Mouse (Mus musculus) monocyte, adult 2 months (primary cell): ENCODE data around the gene Elf2.
"Not testable (repeated sequence)": the region's sequence is repeated elsewhere in the genome, so short reads cannot be mapped to it uniquely, and the experiment has no call there.

Source experiments
- DNase-seq, 2 experiments: peaks; one replicate each; pipeline ENCODE4 v3.0.0; 2022; ENCODE audit warnings: low spot score in 2 of 2, low read depth in 1 of 2

Gene Elf2

GRCm38 (mm10) chr3:51333234-51333889 lies 7.1 kb downstream of the Elf2 start:
- DNase-seq, result peak in 1 of 2 experiments; percentile 60

GRCm38 (mm10) chr3:51330086-51330485 lies 10.4 kb downstream of the Elf2 start:
- DNase-seq, result no peak

- no peak for DNase-seq
These were observed 11.9 kb downstream of the Elf2 start for GRCm38 (mm10) chr3:51328546-51328945.

DNA sequence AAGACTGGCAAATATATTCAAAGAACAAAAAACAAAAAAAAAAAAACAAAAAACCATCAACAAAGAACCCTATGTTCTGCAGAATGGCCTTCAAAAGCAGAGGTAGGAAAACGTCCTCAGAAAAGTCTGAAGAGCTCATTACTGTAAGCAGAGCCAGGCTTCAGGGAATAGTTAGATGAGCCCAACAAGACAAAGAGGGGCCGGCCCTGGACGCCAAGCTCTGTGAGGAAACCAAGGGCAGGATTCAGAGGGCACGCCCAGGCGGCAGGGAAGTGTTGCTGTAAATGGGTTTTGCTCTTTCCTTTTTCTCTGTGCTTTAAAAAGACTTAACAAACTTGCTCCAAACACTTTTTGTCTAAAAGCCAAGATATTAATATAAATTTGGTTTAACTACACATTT lies 12.6 kb downstream of the Elf2 start:
- DNase-seq, result no peak

DNA sequence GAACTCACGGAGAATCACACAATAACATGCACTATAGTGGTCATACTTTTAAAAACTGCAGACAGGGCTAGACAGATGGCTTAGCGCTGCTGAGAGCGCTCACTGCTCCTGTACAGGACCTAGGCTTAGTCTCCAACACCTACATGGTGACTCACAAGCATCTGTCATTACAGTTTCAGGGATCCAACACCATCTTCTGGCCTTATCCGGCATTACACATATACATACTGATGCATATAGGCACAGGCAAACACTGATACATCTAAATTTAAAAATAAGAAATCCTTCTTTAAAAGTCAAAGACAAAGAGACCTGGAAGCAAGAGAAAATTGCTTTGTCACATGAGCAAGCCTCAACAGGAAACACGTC lies 13.1 kb downstream of the Elf2 start:
- DNase-seq, result no peak

GRCm38 (mm10) chr3:51326664-51327428 lies 13.6 kb downstream of the Elf2 start:
- DNase-seq, result peak in 1 of 2 experiments; percentile 16

GRCm38 (mm10) chr3:51325475-51325874 lies 15.0 kb downstream of the Elf2 start:
- no peak for DNase-seq

DNA sequence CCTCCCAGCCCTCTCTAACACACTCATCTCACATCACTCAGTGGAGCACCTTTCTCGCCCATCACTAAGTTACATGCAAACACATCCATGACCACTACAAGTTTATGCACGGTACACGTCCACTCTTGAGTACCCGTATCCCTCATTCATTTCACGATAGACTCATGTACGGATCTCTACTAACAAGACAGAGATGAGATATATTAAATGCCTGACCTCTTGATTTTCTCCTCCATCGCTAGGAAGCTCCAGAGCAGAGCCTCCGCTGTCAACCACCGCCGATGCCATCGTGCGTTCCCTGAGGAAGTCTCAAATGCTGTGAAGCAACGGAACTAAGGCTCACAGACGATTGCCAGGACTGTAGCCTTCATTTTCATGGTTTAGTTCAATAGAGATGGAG lies 17.5 kb downstream of the Elf2 start:
- DNase-seq, result no peak

DNA sequence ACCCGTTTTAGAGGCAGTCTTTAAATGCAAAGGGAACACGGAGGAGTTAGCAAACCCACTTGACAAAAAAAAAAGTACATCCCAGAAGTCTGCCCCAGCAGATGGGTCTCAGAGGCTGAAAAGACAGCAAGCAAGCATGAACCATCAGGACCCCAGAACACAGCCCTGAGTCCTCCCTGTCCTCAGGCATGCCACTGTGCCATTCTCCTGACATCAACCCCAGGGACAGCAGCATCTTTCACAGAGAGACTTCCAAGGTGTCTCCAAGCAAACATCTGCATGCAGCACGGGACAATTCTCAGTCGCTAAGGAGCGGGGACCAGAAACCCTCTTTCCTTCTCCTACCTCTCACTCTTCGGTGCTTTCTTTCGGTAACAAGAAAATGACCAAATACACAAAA lies 18.1 kb downstream of the Elf2 start:
- no peak for DNase-seq

DNA sequence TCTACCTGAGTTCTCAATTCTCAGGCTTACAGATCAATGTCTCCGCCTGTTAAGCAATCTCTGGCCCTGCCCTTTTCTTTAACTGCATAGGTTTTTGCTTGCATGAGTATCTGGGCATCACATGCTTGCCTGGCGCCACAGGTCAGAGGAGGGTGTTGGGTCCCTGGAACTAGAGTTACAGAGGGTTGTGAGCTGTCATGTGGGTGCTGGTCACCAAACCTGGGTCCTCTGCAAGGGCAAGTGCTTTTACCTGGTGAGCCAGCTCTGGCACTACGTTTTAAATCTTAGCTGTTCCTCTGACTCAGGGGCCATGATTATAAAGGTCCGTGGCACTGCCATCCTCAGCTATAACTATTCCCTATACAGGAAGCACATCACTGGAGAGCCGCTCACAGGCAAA lies 19.3 kb downstream of the Elf2 start:
- no peak for DNase-seq

DNA sequence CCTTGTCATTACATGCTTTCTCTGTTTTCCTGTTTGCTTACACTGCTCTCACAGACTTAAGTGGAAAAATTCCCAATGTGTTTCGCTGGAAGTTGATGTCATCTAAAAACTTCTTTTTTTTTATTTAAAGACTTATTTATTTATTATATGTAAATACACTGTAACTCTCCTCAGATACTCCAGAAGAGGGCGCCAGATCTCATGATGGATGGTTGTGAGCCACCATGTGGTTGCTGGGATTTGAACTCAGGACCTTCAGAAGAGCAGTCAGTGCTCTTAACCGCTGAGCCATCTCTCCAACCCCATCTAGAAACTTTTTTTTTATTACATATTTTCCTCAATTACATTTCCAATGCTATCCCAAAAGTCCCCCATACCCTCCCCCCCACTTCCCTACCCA lies 22.4 kb downstream of the Elf2 start:
- not testable (repeated sequence) for DNase-seq

GRCm38 (mm10) chr3:51316876-51317275 lies 23.6 kb downstream of the Elf2 start:
- DNase-seq, result no peak

DNA sequence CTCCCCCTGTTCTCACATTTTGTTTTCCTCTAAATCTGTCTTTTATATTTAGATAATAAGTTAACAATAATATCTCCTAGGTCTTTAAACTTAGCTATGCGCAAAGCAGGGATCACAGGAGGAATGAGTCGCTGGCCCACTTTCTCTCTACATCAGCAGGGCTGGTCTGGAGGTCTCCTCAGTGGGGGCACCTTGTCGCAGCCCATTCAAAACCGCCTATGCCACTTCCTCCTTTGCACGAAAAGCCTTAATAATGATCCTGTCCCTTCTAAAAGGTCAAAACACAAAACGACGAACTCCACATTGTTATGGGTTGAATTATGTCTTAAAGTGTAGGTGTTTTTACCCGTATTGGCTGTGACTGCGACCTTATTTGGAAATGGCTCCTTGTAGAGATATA lies 28.8 kb downstream of the Elf2 start:
- no peak for DNase-seq

DNA sequence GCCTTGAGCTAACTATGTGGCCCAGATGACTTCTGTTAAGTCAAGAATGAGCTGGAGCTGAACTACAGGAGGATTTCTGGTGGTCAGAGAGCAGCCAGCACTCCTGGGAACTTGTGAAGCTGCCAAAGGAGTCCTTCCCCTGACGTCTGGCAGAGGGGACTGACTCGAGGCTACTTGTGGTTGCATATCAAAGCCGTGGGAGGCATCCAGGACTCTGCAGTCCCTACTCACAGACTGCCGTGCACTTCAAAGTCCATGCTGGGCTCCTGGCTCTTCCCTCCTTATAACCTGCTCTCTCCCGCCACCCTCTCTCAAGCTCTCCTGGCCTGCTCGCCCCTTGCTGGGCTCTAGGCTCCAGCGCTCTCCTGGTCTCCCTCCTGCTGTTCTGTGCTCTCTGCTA lies 30.4 kb downstream of the Elf2 start:
- no peak for DNase-seq

DNA sequence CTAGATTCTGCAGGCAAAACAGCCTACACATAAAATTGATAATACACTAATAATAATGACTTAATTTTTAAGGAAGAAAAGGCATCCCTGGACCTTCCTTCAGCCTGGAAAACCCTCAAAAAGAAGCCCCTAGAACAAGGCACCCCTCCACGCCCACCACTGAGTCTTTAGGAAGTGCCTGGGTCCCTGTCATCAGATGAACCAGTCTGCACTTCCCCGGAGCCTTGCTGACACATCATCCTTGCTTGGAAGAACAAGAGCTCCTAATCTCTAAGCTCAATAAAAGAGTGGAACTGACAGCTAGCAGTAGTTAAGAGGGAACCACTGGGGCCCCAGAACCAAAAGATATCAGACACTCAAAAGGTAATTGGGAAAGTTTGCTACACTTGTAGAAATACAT lies 33.8 kb downstream of the Elf2 start:
- no peak for DNase-seq

GRCm38 (mm10) chr3:51305961-51306360 lies 34.5 kb downstream of the Elf2 start:
- no peak for DNase-seq

- DNase-seq, result no peak
These were observed 37.4 kb downstream of the Elf2 start for GRCm38 (mm10) chr3:51302971-51303476.

- DNase-seq, result no peak
These were observed 38.9 kb downstream of the Elf2 start for GRCm38 (mm10) chr3:51301583-51301982.

DNA sequence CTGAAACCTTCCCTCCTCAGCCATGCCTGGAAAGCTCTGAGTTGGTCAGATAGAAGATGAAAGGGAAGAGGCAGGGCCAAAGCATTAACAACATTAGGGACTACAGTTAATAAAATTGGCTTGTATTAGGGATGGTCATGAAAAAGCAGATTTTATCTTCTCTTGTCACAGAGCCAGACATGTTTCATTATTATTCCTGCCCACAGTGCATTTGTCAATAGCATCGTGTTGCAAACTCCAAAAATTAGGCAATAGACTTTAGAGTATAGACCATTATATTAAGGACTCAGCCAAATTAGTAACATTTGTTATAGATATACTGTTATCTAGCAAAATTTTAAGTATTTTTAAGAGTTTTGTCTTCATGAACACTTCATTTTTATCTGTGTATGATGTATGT lies 43.7 kb downstream of the Elf2 start:
- DNase-seq, result no peak

DNA sequence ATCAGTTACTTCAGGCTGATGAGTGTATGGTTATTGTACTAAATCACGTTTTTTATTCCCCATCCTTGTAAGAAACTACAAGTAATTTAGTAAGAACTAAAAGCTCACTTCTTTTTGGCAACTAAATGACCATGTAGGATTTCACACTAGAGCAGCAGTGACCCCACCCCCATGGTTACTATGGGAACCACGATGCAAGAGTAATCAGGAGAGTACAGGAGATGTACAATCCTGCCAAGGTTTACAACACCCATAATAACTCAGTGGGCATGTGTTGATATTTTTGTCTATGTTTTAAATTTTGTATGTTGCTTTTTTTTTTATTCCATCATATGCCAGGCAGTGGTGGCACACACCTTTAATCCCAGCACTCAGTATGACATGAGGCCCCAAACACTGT lies 45.2 kb downstream of the Elf2 start:
- DNase-seq, result no peak

DNA sequence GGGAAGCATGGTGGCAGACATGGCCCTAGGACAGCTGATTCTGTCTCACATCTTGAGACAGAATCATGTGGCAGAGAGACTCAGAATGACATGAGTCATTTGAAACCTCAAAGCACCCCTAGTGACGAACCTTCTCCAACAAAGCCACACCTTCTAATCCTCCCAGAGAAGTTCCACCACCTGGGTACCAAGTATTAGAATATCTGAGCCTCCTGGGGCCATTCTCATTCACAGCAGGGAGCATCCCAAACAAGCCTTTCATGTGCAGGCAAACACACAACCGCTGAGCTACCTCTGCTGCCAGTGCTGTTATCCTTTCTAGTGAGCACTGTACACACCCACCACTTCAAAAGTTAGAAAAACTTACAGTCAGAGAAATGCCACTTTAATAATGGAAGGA lies 46.2 kb downstream of the Elf2 start:
- no peak for DNase-seq
